Mouse (Mus musculus): ENCODE data around the gene Ryr2.

DNA sequence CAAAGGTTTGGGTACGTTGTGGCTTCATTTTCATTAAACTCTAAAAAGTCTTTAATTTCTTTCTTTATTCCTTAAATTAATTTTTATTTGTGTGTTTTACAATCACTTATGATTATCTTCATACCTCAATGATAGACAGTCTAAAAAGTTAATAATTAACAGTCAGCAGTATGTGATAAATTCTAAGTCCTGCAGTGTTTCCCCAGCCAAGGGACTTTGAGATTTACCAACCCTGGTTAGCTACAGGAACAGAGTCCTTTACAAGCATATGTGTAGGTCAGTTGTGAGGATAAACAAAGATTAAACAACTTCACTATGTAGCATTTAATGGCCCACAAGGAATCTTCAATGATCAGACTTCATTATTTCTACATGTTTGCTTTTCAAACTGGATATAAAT, 410.2 kb downstream of the Ryr2 start:
- no peak for TF ChIP-seq POLR2A (IDR thresholded peaks at IDR 0.05; ENCODE audit: low read depth, low read length)
- no peak for TF ChIP-seq CTCF (conservative IDR thresholded peaks at IDR 0.05; ENCODE audit: insufficient read depth, insufficient read length, low read depth, low read length)

Data from kidney, adult 2 months (tissue).